In genomic region chr17:33822436-33822959, GRCm38 (mm10) we compare ENCODE assay signal across 8 mouse cellular contexts. TPM values are rescaled to one million over a fixed set of nuclear protein-coding genes. Genes with fewer than 3 reads are reported as not detected.
DNase-seq lines count a peak whose midpoint lies in the region; ATAC-seq lines count a peak whose summit lies in the region.

No protein-coding gene starts in this region.

- no peaks in the 10 kb centered on the region for H3K27me3 ChIP-seq in kidney, embryonic 16.5 days (ENCODE audit: insufficient read depth, low read length)
- no peaks in the 10 kb centered on the region for H3K27me3 ChIP-seq in hindbrain, embryonic 13.5 days
- no peaks in the 10 kb centered on the region for H3K27me3 ChIP-seq in midbrain, embryonic 14.5 days (ENCODE audit: control insufficient read depth, insufficient read depth, low read length)

- no peak for ATAC-seq in kidney, embryonic 16.5 days (ENCODE audit: low FRiP score, low TSS enrichment)
- ATAC-seq in hindbrain, embryonic 13.5 days (ENCODE audit: low FRiP score): no peak
- ATAC-seq in midbrain, embryonic 14.5 days (ENCODE audit: low FRiP score, low TSS enrichment): no peak

- peak overlapping the region; percentile 89 for H3K4me2 ChIP-seq in kidney, embryonic 16.5 days (replicated peaks; ENCODE audit: low read depth, low read length)
- H3K4me2 ChIP-seq in hindbrain, embryonic 13.5 days: peak overlapping the region; percentile 97
- peak overlapping the region; percentile 74 for H3K4me2 ChIP-seq in midbrain, embryonic 14.5 days (ENCODE audit: low read length)

- no peak for DNase-seq in kidney, postnatal 14 days
- DNase-seq in MN1 (ENCODE audit: low spot score): peak; percentile 39
- peak; percentile 28 for DNase-seq in midbrain, embryonic 14.5 days
- DNase-seq in urinary bladder, postnatal 14 days (ENCODE audit: low spot score): no peak
- DNase-seq in thymus, postnatal 0 days (ENCODE audit: low spot score): no peak
- no peak for DNase-seq in thymus, postnatal 14 days

- no peak overlapping the region for H3K27ac ChIP-seq in kidney, embryonic 16.5 days (ENCODE audit: low read length)
- no peak overlapping the region for H3K27ac ChIP-seq in hindbrain, embryonic 13.5 days
- H3K27ac ChIP-seq in midbrain, embryonic 14.5 days (replicated peaks; ENCODE audit: low read depth, low read length): no peak overlapping the region

- H3K4me1 ChIP-seq in kidney, embryonic 16.5 days (ENCODE audit: insufficient read depth, low read length): peaks cover 40% of the 10 kb centered on the region
- peaks cover 57% of the 10 kb centered on the region for H3K4me1 ChIP-seq in hindbrain, embryonic 13.5 days (replicated peaks)
- peaks cover 31% of the 10 kb centered on the region for H3K4me1 ChIP-seq in midbrain, embryonic 14.5 days (ENCODE audit: control insufficient read depth, insufficient read depth, low read length)

- H3K4me3 ChIP-seq in kidney, embryonic 16.5 days (ENCODE audit: low read length): peak overlapping the region; percentile 88
- peak overlapping the region; percentile 76; the same call in 1 of the 2 replicates for H3K4me3 ChIP-seq in hindbrain, embryonic 13.5 days
- no peak overlapping the region for H3K4me3 ChIP-seq in midbrain, embryonic 14.5 days (replicated peaks; ENCODE audit: low read depth, low read length)

- H3K9me3 ChIP-seq in kidney, embryonic 16.5 days (ENCODE audit: low read length): no peaks in the 10 kb centered on the region
- no peaks in the 10 kb centered on the region for H3K9me3 ChIP-seq in hindbrain, embryonic 13.5 days
- H3K9me3 ChIP-seq in midbrain, embryonic 14.5 days (ENCODE audit: control insufficient read depth, low read length): no peaks in the 10 kb centered on the region

- H3K36me3 ChIP-seq in kidney, embryonic 16.5 days (ENCODE audit: insufficient read depth, low read length): peaks cover 43% of the 10 kb centered on the region
- H3K36me3 ChIP-seq in hindbrain, embryonic 13.5 days: peaks cover 43% of the 10 kb centered on the region
- H3K36me3 ChIP-seq in midbrain, embryonic 14.5 days (ENCODE audit: control insufficient read depth, insufficient read depth, low read length): peaks cover 48% of the 10 kb centered on the region

- peak overlapping the region; percentile 12; the same call in 1 of the 2 replicates for H3K9ac ChIP-seq in kidney, embryonic 16.5 days (replicated peaks; ENCODE audit: low read length)
- H3K9ac ChIP-seq in hindbrain, embryonic 13.5 days: peak overlapping the region; percentile 85; the same call in 1 of the 2 replicates
- no peak overlapping the region for H3K9ac ChIP-seq in midbrain, embryonic 14.5 days (replicated peaks; ENCODE audit: low read length)

- 78% methylated on average over 1 of the region's 1 CpGs for WGBS in kidney, embryonic 16.5 days
- 92% methylated on average over 1 of the region's 1 CpGs for WGBS in hindbrain, embryonic 13.5 days
- 88% methylated on average over 1 of the region's 1 CpGs for WGBS in midbrain, embryonic 14.5 days

RNA-seq across cellular contexts. Expression of gene Rps28, which starts 1.9 kb away (rescaled TPM):
- polyA plus RNA-seq in kidney, embryonic 16.5 days (2015; fragmentation: Nextera tagmentation; extraction: Ambion mirVana): 796 and 818 TPM in 2 replicates
- 683 and 734 TPM in 2 replicates for polyA plus RNA-seq in hindbrain, embryonic 13.5 days (2015; fragmentation: Nextera tagmentation; extraction: Ambion mirVana)
- polyA plus RNA-seq in midbrain, embryonic 14.5 days (2014; fragmentation: Nextera tagmentation; extraction: Ambion mirVana): 653 and 777 TPM in 2 replicates
- polyA plus RNA-seq in thymus, postnatal 0 days (2015; fragmentation: Nextera tagmentation; extraction: Ambion mirVana): 1,516 and 1,544 TPM in 2 replicates

RNA-seq across cellular contexts. Expression of gene Ndufa7, which starts 1.9 kb away (rescaled TPM):
- 480 and 498 TPM in 2 replicates for polyA plus RNA-seq in kidney, embryonic 16.5 days (2015; fragmentation: Nextera tagmentation; extraction: Ambion mirVana)
- polyA plus RNA-seq in hindbrain, embryonic 13.5 days (2015; fragmentation: Nextera tagmentation; extraction: Ambion mirVana): 497 and 540 TPM in 2 replicates
- polyA plus RNA-seq in midbrain, embryonic 14.5 days (2014; fragmentation: Nextera tagmentation; extraction: Ambion mirVana): 497 and 604 TPM in 2 replicates
- polyA plus RNA-seq in thymus, postnatal 0 days (2015; fragmentation: Nextera tagmentation; extraction: Ambion mirVana): 464 TPM in 2 replicates

RNA-seq across cellular contexts. Expression of gene Kank3, which starts 12.2 kb away (rescaled TPM):
- polyA plus RNA-seq in kidney, embryonic 16.5 days (2015; fragmentation: Nextera tagmentation; extraction: Ambion mirVana): 65.0 and 73.5 TPM in 2 replicates
- 37.4 and 40.5 TPM in 2 replicates for polyA plus RNA-seq in hindbrain, embryonic 13.5 days (2015; fragmentation: Nextera tagmentation; extraction: Ambion mirVana)
- polyA plus RNA-seq in midbrain, embryonic 14.5 days (2014; fragmentation: Nextera tagmentation; extraction: Ambion mirVana): 39.5 and 45.8 TPM in 2 replicates
- polyA plus RNA-seq in thymus, postnatal 0 days (2015; fragmentation: Nextera tagmentation; extraction: Ambion mirVana): 19.1 and 22.0 TPM in 2 replicates

RNA-seq across cellular contexts. Expression of gene Cd320, which starts 20.4 kb away (rescaled TPM):
- polyA plus RNA-seq in kidney, embryonic 16.5 days (2015; fragmentation: Nextera tagmentation; extraction: Ambion mirVana): 120 and 122 TPM in 2 replicates
- 59.0 and 60.3 TPM in 2 replicates for polyA plus RNA-seq in hindbrain, embryonic 13.5 days (2015; fragmentation: Nextera tagmentation; extraction: Ambion mirVana)
- 55.1 and 59.8 TPM in 2 replicates for polyA plus RNA-seq in midbrain, embryonic 14.5 days (2014; fragmentation: Nextera tagmentation; extraction: Ambion mirVana)
- polyA plus RNA-seq in thymus, postnatal 0 days (2015; fragmentation: Nextera tagmentation; extraction: Ambion mirVana): 35.1 and 35.2 TPM in 2 replicates

RNA-seq across cellular contexts. Expression of gene Angptl4, which starts 40.9 kb away (rescaled TPM):
- 28.4 and 29.5 TPM in 2 replicates for polyA plus RNA-seq in kidney, embryonic 16.5 days (2015; fragmentation: Nextera tagmentation; extraction: Ambion mirVana)
- polyA plus RNA-seq in hindbrain, embryonic 13.5 days (2015; fragmentation: Nextera tagmentation; extraction: Ambion mirVana): 23.5 and 24.7 TPM in 2 replicates
- 8.0 and 18.4 TPM in 2 replicates for polyA plus RNA-seq in midbrain, embryonic 14.5 days (2014; fragmentation: Nextera tagmentation; extraction: Ambion mirVana)
- 28.7 and 36.7 TPM in 2 replicates for polyA plus RNA-seq in thymus, postnatal 0 days (2015; fragmentation: Nextera tagmentation; extraction: Ambion mirVana)

Comparison
In these comparisons a context has a peak if more than half of its experiments do, and no peak if none do; other contexts are left out.
1. DNase-seq: peak in MN1 (single experiment) and midbrain, embryonic 14.5 days (single experiment); none in kidney, postnatal 14 days (single experiment), urinary bladder, postnatal 14 days (single experiment), thymus, postnatal 0 days (single experiment) and thymus, postnatal 14 days (single experiment).
2. Peak in every context shown above with its lines, with median percentiles within 50 percentile points of each other: H3K4me2 ChIP-seq.